Mouse (Mus musculus): ENCODE data around the gene Scnm1. TPM values are rescaled to one million over a fixed set of nuclear protein-coding genes. Genes with fewer than 3 reads are reported as not detected.

Gene Scnm1
- total and polyA plus RNA-seq, 3 experiments = 50.5 to 59.2 (median 53.1) TPM

GRCm38 (mm10) chr3:95161618-95162344, 28.0 kb upstream of the Scnm1 start:
- dilution Hi-C loops (cut with MboI; ENCODE audit: extremely low pct_ligation_motif_present, extremely low pct_unique_long_range_greater_than_20kb, low sequenced_read_pairs) (no loop called here), in situ Hi-C loops (cut with MboI; ENCODE audit: low pct_ligation_motif_present, low pct_unique_long_range_greater_than_20kb, low sequenced_read_pairs) (no loop called here)
- H3K4me3 ChIP-seq (replicated peaks in 1 of 3; ENCODE audit: low read depth in 2 of 3, low read length in 2 of 3, poor library complexity in 1 of 3) = no peak overlapping the region
- no peaks in the 10 kb centered on the region for H3K9me3 ChIP-seq (replicated peaks; ENCODE audit: low read length)
- no peak for DNase-seq (ENCODE audit: extremely low read depth)
- H3K27ac ChIP-seq (ENCODE audit: insufficient read depth, low read depth) = no peak overlapping the region
- H3K4me2 ChIP-seq (ENCODE audit: insufficient read depth, low read depth, poor library complexity, severe bottlenecking) = no peak overlapping the region
- peaks cover 61% of the 10 kb centered on the region for H3K27me3 ChIP-seq (replicated peaks)
- H3K9ac ChIP-seq (ENCODE audit: insufficient read depth, low read depth) = no peak overlapping the region
- H3K36me3 ChIP-seq (replicated peaks in 1 of 2; ENCODE audit: control insufficient read depth in 1 of 2, insufficient read depth in 1 of 2, low read length in 1 of 2) = no peaks in the 10 kb centered on the region
- peaks cover 6 to 21% of the 10 kb centered on the region in 2 experiments; a peak in 3 of 4 replicates for H3K4me1 ChIP-seq (ENCODE audit: control insufficient read depth in 1 of 2, insufficient read depth in 2 of 2)
- H3K79me2 ChIP-seq (replicated peaks; ENCODE audit: control insufficient read depth, extremely low read depth, insufficient read depth, poor library complexity, severe bottlenecking) = no peaks in the 10 kb centered on the region
- TF ChIP-seq MAFK (IDR thresholded peaks at IDR 0.05; ENCODE audit: insufficient replicate concordance, low read length) = no peak
- TF ChIP-seq HCFC1 (IDR thresholded peaks at IDR 0.05; ENCODE audit: low read depth, low read length) = no peak
- TF ChIP-seq KAT2A (IDR thresholded peaks at IDR 0.05; ENCODE audit: insufficient replicate concordance, low read length) = no peak
- no peak for TF ChIP-seq USF2 (conservative IDR thresholded peaks at IDR 0.05; ENCODE audit: low read depth, low read length)
- no peak for TF ChIP-seq ETS1 (conservative IDR thresholded peaks at IDR 0.05; ENCODE audit: low read depth, low read length)
- TF ChIP-seq EP300 (IDR thresholded peaks at IDR 0.05; ENCODE audit: low read length) = no peak
- TF ChIP-seq TCF12 (IDR thresholded peaks at IDR 0.05; ENCODE audit: low read depth, low read length) = no peak
- no peak for TF ChIP-seq IRF4 (IDR thresholded peaks at IDR 0.05; ENCODE audit: low read depth, low read length)

- H3K4me3 ChIP-seq (replicated peaks in 1 of 3; ENCODE audit: low read depth in 2 of 3, low read length in 2 of 3, poor library complexity in 1 of 3) = no peak overlapping the region
- dilution Hi-C loops (cut with MboI; ENCODE audit: extremely low pct_ligation_motif_present, extremely low pct_unique_long_range_greater_than_20kb, low sequenced_read_pairs) = no loop called here
Observed at GRCm38 (mm10) chr3:95161041-95161551, 27.3 kb upstream of the Scnm1 start.

More at GRCm38 (mm10) chr3:95161041-95161551, 27.3 kb upstream of the Scnm1 start:
- Histone ChIP-seq H3K79me2 (replicated peaks; ENCODE audit: control insufficient read depth, extremely low read depth, insufficient read depth, poor library complexity, severe bottlenecking) (no peaks in the 10 kb centered on the region), H3K4me2 (ENCODE audit: insufficient read depth, low read depth, poor library complexity, severe bottlenecking) (peak overlapping the region; percentile 89), H3K27me3 (replicated peaks) (peaks cover 59% of the 10 kb centered on the region), H3K9ac (ENCODE audit: insufficient read depth, low read depth) (no peak overlapping the region), H3K9me3 (replicated peaks; ENCODE audit: low read length) (no peaks in the 10 kb centered on the region), H3K4me1 (ENCODE audit: control insufficient read depth in 1 of 2, insufficient read depth in 2 of 2) (peaks cover 6 to 21% of the 10 kb centered on the region in 2 experiments; a peak in 3 of 4 replicates), H3K27ac (ENCODE audit: insufficient read depth, low read depth) (no peak overlapping the region), H3K36me3 (replicated peaks in 1 of 2; ENCODE audit: control insufficient read depth in 1 of 2, insufficient read depth in 1 of 2, low read length in 1 of 2) (no peaks in the 10 kb centered on the region)
- no peak for DNase-seq (ENCODE audit: extremely low read depth)
- TF ChIP-seq KAT2A (IDR thresholded peaks at IDR 0.05; ENCODE audit: insufficient replicate concordance, low read length) = no peak
- TF ChIP-seq RAD21 (IDR thresholded peaks at IDR 0.05; ENCODE audit: low read depth, low read length) = no peak
- in situ Hi-C loops (cut with MboI; ENCODE audit: low pct_ligation_motif_present, low pct_unique_long_range_greater_than_20kb, low sequenced_read_pairs) = no loop called here

All from CH12.LX (cell line).